Mouse (Mus musculus) mouse trophoblast stem cell (cell line): ENCODE measurements at regions not wholly inside any gene's neighbourhood (a gene's known extent, or its start where the extent isn't known, plus 50 kb on each side); places are given as distances from the start of the nearest gene placed in this dataset.

Experiments
- in situ Hi-C, 2 experiments: fragments of 300-500 bp; cut with MseI, MboI; formaldehyde crosslinking; loops; 2 replicates in 1 of 2; 3 replicates in 1 of 2; pipeline ENCODE4 v1.15.1; 2025

- in situ Hi-C loops = no loop called here
These were observed 166.0 kb upstream of the Rnf219 start for GRCm38 (mm10) chr14:104688440-104688839.

GRCm38 (mm10) chr14:104676810-104677209, 154.4 kb upstream of the Rnf219 start:
- in situ Hi-C loops = no loop called here

GRCm38 (mm10) chr14:104661696-104662095, 139.3 kb upstream of the Rnf219 start:
- in situ Hi-C loops = no loop called here

- in situ Hi-C loops = no loop called here
These were observed 136.3 kb upstream of the Rnf219 start for GRCm38 (mm10) chr14:104658751-104659150.

GRCm38 (mm10) chr14:104649980-104650379, 127.5 kb upstream of the Rnf219 start:
- in situ Hi-C loops = no loop called here

- in situ Hi-C loops = no loop called here
These were observed 122.2 kb upstream of the Rnf219 start for GRCm38 (mm10) chr14:104644626-104645025.

- in situ Hi-C loops = no loop called here
These were observed 120.3 kb upstream of the Rnf219 start for GRCm38 (mm10) chr14:104642783-104643182.

- in situ Hi-C loops = no loop called here
These were observed 116.9 kb upstream of the Rnf219 start for GRCm38 (mm10) chr14:104639300-104639699.

GRCm38 (mm10) chr14:104611467-104611866, 89.0 kb upstream of the Rnf219 start:
- in situ Hi-C loops = no loop called here

GRCm38 (mm10) chr14:104610378-104610777, 87.9 kb upstream of the Rnf219 start:
- in situ Hi-C loops = no loop called here

GRCm38 (mm10) chr14:104594851-104595250, 72.4 kb upstream of the Rnf219 start:
- in situ Hi-C loops = no loop called here
